Mouse (Mus musculus) kidney, adult 2 months (tissue): ENCODE measurements around the gene Svop.

Experiments
- CTCF ChIP-seq: fragments of 200-500 bp; conservative IDR thresholded peaks from 2 replicates; pipeline ENCODE4 v1.5.1; 2011; ENCODE audit warnings: low read depth, mild to moderate bottlenecking, control low read depth, low read length, moderate library complexity, mixed read lengths; ENCODE audit not compliant: insufficient read depth, insufficient read length
- POLR2A ChIP-seq: fragments of 200-500 bp; IDR thresholded peaks from one replicate; pipeline ENCODE4 v1.6.1; 2011; ENCODE audit warnings: low read depth, low read length, control low read depth

GRCm38 (mm10) chr5:114085501-114085900 lies 5.9 kb downstream of the Svop start:
- TF ChIP-seq CTCF (no peak), POLR2A (no peak)
